Mouse (Mus musculus) adrenal gland, postnatal 10 days (tissue): ENCODE results near the gene Gm42957. TPM values are rescaled to one million over a fixed set of nuclear protein-coding genes. Genes with fewer than 3 reads are reported as not detected.
"Not testable (repeated sequence)": the region's sequence is repeated elsewhere in the genome, so short reads cannot be mapped to it uniquely, and the experiment has no call there.

Source experiments
- DNase-seq: peaks from one replicate; pipeline ENCODE4 v3.0.0; 2021; ENCODE audit warnings: mixed read lengths
- total RNA-seq, 2 experiments: library from RNA; stranded (reverse); gene quantifications; 2 replicates each; pipeline ENCODE4 v1.2.3; 2021

Gene Gm42957
- total RNA-seq, 2 experiments from 2014 or later = 0.24 to 0.33 TPM

DNA sequence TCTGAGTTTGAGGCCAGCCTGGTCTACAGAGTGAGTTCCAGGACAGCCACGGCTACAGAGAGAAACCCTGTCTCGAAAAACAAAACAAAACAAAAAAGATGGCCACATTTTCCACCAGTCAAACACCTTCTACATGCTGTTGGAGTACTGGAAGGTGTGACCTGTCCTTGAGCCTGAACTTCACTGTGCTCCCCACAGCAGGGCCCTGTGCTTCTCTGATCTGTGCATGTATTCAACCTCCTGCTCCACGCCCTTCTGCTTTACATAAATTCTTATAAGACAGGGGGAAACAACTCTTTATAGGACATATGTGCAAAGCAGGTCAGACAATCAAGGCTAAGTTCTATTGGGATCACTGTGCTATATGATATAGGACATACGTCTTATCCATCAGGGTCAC, 12.1 kb upstream of the Gm42957 start:
- no peak for DNase-seq

DNA sequence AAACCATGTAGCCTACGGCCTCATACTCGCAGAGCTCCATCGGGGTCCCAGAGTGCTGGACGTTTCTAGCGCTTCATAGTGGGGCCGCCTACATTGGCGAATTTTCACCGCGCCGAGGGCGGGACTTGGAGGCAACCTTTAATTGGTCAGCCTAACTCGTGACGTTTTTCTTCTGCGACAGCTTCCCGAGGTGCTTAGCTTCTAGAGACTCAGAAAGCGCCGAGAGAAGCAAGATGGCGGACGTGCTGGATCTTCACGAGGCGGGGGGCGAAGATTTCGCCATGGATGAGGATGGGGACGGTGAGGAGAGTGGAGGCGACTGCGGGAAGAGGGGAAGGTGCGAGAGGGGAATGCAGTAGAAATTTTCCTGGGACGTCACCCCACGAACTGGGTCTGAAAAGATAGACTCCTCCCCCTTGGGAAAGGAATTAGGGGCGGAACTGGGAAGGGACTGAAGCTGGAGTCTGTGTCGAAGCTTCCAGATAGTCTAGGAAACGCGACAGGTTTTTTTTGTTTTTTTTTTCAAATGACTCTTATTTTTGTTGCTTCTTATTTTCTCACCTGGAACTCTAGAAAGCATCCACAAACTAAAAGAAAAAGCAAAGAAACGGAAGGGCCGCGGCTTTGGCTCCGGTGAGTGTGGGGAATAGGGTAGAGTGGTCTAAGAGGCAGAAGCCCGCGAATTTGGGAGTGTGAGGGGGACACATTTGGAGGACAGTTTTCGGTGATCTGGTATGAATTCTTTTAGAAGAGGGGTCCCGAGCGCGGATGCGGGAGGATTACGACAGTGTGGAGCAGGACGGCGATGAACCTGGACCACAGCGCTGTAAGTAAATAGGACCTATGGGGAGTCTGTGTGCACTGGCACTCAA, 5.3 kb upstream of the Gm42957 start, which contains the start of gene Rbm8a:
Gene Rbm8a, plus strand, starts transcription at position 205 of the 872 bp plus-strand sequence.
- peak; percentile 97 for DNase-seq

DNA sequence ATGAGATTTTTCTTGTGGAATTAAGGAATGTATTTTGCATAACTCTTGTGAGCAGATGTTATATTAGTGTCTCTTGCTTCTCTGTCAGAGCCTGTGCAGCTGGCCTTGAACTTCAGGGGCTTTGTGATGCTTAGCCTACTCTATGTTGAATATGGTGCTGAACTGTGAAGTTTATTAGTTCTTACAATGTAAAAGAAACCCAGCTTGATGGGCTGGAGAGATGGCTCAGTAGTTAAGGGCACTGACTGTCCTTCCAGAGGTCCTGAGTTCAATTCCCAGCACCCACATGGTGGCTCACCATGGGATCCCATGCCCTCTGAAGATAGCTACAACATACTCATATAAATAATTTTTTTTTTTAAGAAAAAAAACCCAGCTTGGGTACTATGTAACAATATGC, 3.2 kb upstream of the Gm42957 start:
- DNase-seq = no peak

DNA sequence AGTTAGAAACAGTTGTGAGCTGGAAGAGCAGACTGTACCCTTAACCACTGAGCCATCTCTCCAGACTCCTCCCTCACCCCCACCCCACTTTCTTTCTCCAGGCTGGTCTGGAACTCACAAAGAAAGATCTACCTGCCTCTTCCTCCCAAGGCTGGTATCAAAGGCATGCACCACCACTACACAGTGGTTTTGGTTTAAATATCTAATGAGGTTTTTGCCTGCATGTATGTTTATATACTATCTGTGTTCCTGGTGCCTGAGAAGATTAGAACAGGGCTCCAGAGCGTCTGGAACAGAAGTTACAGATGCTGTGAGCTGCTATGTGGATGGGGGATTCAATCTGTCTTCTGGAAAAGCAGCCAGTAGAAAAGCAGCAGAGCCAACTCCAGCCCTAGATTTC, 1.3 kb upstream of the Gm42957 start:
- DNase-seq = no peak

DNA sequence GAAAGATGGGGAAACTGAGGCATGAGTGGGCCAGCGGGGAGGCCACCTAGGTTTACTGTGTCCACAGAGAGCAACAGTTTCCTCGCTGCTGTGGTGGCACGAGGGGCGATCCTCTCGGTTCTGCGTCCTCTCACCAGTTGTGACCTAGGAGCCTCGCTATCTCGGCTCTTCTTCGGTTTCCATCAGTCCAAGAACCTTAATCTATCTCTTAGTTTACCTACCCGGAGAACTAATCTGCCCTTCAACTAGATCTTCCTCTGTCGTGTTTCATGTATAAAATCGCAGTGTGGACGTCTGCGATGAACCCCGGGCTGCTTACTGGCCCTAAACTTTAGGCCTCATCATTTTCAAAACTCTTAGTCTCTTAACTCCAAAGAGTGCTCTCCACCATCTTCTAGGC, 632 bp downstream of the Gm42957 start:
- DNase-seq = no peak

DNA sequence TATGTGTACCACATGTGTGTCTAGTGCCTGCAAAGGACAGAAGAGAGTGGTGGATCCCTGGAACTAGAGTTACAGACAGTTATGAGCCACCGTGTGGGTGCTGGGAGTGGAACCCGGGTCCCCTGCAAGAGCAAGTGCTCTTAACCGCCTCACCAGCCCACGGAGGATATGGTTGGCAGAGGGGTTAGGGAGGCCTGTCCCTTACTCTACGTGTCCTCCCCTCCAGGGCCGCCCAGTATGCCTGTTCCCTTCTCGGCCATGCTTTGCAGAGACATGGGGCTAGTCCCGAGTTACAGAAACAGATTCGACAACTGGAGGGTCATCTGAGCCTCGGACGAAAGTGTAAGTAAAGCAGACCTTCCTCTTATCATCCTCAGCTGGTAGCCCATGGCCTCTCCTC, 1.2 kb downstream of the Gm42957 start:
- peak; percentile 12 for DNase-seq

DNA sequence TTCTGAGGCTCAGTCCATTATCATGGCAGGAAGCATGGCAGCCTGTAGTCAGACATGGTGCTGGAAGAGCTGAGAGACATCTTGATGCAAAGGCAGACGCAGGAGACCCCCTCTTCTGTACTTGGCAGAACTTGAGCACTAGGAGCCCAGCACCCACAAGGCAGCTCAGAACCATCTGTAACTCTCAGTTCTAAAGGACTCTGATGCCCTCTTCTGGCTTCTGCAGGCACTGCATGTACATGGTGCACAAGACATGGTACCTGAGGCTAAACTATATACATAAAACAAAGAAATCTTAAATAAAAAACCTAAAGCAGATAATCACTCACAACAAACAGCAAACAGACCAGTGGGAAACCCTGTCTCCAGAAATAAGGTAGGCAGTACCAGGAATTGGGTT, 3.9 kb downstream of the Gm42957 start:
- peak; percentile 76 for DNase-seq

DNA sequence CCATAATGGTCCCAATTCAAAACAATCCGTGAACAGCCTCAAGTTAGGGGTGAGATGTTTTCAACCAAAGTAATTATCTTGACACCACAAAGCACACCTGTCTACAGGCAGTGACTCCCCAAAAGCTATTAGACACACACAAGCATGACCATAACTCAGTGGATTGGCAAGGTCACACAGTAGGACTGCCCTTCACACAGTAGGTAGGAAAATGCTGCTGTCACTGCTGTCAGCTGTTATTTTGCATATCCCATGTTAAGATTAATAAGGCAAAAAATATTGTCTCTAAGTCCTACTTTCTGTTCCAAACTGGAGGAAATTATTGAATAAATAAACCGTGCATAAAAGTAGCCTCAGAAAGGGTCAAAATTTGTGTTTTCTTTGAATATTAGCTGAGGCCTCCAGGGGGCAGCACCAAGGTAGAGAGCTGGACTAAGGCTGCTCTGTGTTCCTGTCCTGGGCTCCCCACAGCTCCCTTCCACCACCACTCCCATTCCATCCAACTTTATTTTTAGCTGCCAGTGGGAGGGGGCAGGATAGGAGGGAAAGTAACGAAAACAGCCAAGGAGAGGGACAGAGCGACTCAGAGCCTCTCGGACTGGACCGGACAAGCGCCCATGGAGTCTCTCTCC, 9.9 kb downstream of the Gm42957 start, which contains the start of gene Itga10:
Gene Itga10, plus strand, starts transcription at position 567 of the 632 bp plus-strand sequence.
- DNase-seq = peak; percentile 62

DNA sequence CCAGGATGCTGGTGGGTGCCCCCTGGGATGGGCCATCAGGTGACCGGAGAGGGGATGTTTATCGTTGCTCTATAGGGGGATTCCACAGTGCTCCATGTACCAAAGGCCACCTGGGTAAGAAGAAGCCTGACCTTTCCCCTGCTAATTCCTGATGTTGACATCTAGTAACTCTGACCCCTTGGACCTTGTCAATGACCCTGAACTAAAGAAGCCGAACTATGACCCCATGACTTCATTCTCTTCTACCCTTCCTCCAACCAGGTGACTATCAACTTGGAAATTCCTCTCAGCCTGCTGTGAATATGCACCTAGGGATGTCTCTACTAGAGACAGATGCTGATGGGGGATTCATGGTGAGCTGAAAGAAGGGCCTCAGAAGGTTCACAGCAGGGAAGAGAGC, 12.1 kb downstream of the Gm42957 start:
- DNase-seq = no peak

DNA sequence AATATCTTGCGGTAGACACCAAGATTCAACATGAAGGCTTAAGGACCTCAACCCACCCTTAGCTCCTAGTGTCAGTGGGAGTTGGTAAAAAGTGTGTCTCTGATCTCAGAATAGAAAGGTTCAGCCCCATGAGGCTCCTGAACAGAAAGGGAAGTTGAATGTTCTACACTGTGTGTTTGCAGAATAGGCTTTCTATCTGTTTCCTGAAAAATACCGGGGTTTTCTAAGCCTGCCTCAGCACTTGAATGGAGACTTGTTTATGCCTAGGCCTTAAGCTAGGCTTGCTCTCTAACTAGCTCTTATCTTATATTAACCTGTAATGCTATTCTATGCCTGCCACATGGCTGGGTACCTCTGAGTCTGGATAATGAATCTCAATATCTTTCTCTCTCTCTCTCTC, 25.6 kb downstream of the Gm42957 start:
- DNase-seq = no peak

DNA sequence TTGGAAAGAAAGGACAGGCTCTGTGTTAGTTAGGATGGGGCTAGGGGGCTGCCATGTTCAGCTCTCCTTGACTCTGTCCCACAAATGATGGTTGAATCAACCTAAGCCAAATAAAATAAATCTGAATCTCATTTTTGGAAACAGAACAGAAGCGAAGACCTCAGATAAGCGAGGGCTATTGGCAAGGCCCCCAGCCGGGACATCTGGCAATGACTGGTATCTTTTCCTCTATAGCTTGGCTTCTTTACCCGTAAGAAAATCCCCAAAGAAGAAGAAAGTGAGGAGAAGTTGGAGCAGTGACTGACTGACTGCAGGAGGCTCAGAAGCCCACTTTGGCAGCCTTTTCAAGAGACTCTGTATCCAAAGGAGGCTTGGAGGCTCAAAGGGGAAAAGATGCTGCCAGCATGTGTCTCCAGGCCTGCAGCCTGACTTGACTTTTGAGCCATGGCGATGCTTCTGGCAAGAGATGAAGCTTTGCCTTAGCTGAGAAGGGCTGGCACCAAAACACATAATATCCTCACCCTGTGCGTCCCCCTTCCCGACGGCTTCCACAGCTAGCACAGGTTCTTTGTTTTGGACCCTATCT, 27.6 kb downstream of the Gm42957 start:
- DNase-seq = no peak

DNA sequence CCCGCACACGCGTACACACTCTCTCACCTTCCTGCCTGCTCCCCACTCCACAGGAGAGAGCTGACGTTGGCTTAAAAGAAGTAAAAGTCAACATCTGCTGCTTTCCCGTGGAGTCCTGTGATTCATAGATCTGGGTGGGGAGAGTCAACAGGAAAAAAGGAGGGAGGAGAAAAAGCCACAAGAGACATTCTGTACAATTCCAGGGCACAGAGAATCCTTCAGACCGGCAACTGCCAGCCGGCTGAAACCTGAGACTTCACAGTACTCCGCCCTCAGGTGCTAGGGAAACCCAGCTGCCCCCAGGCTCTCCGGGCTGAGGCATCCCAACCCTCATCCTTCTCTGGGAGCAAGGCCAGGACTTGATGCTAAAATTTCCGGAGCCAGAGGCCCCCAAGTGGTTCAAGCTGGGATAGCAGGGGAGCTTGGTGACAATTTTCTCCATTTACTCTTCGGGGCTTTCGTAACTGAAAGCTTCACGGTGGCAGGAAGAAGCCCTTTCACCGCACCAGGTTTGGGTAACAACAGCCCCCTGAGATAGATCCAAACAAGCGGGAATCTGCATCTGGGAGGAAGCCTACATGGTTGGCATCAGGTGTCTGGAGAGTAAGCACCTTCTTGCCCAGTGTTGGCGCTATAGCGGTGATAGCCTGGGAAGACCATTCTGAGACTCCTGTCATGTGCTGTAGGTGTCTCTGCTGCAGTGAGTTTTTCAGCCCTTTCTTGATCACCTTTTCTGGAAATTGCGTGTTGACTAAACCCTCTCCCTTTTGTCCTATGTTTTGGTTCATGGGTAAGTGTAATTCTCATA, 28.4 kb downstream of the Gm42957 start:
- DNase-seq = peak; percentile 87

DNA sequence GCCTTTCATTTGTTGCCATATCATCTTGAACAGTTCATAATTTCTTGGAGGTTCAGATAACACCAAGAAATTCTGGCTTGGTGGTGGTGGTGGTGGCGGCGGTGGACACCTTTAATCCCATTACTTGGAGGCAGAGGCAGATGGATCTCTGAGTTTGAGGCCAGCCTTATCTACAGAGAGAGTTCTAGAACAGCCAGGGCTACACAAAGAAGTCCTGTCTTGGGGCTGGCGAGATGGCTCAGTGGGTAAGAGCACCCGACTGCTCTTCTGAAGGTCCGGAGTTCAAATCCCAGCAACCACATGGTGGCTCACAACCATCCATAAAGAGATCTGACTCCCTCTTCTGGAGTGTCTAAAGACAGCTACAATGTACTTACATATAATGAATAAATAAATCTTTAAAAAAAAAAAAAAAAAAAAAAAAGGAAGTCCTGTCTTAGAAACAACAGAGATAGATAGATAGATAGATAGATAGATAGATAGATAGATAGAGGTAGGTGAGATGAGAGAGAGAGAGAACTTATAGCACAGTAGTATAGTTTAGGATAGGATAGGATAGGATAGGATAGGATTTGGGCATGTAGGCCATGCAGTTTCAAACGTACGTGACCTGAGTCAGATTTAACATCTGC, 30.6 kb downstream of the Gm42957 start:
- DNase-seq = not testable (repeated sequence)

DNA sequence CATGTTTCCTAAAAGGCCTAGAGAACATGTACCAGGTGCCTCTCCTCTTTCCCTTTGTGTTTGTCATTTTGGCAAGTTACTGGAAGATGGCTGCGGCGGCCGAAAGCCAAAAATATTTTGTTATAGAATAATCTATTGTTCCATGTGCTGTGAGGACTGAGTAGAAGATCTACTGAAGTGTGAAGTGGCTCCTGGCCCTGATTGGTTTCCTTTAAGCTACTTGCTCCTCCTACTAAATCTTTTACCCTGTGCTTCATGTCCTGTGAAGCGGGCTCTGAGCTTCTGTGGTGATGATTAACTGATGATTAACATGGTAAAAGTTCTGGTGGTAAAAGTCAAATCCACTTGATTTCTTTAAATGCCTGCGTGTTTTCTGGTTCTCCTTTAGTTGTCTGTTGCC, 31.6 kb downstream of the Gm42957 start:
- DNase-seq = no peak

DNA sequence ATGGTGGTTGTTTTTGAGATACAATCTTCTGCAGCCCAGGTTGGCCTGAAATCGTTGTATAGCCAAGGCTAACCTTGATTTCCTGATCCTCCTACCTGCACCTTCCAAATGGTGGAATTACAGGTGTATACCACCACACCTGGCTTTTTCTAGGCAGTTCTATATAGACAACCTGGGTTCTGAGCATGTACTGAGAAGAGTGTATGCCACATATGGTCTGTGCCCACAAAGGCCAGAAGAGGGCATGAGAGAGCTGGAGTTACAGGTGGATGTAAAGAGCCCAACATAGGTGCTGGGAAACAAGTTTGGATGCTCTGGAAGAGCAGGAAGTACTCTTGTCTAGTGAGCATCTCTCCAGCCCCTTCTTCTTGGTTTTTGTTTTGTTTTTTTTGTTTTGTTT, 32.0 kb downstream of the Gm42957 start:
- peak; percentile 51 for DNase-seq

DNA sequence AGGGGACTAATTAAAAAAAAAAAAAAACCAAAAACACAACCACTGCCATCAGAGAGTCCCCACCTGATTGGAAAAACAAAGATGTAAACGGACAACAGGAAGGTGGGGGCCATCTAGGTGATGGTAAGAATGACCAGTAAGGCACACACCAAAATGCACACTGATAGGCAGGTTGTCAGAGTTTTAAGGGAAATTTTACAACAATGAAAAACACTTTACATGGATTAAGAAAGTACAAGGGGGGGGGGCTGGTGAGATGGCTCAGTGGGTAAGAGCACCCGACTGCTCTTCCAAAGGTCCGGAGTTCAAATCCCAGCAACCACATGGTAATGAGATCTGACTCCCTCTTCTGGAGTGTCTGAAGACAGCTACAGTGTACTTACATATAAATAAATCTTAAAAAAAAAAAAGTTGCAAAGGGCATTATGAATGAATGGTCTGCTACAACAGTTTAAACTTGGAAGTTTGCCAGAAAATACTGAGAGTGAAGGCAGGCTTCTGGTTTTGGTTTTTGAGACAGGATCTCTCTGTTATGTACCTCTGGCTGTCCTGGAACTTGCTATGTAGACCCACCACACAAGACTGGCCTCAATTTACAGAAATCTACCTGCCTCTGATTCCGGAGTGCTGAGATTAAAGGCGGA, 33.3 kb downstream of the Gm42957 start:
- no peak for DNase-seq

DNA sequence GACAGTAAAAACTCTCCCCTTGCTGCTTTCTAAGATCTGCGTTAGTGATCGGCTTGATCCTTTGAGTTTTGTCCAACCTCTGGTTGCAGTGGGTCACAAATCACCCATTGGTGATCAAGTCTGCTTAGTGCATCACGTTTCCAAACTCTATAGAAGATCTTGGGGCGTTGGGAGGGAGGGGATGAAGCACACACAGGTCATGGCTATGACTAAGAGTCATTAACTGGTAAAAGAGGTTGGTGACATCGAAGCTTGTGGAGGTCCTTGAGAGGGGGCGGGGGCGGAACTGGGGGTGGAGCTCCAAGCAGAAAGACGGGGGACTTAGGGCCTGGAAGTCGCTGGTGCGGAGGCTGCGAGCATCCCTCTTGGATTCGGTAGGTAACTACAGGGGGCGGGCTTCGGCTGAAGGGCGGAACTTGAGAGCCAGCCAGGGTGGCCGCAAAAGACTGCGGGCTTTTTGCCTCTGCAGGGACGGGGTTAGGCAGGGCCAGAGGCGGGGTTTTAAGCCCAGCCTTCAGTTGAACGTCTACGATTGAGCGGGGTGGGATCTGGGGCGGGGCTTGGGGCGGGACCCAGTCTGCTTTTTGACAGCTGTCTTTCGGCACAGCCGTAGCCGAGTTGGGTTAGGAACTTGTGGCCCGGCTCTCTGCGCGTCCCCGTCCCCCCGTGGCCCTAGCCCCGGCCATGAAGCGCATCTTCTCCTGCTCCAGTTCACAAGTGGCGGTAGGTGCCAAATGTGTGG, 34.6 kb downstream of the Gm42957 start, which contains the start of gene Ankrd35:
Gene Ankrd35, plus strand, starts transcription at position 405 of the 742 bp plus-strand sequence.
- peak; percentile 85 for DNase-seq

DNA sequence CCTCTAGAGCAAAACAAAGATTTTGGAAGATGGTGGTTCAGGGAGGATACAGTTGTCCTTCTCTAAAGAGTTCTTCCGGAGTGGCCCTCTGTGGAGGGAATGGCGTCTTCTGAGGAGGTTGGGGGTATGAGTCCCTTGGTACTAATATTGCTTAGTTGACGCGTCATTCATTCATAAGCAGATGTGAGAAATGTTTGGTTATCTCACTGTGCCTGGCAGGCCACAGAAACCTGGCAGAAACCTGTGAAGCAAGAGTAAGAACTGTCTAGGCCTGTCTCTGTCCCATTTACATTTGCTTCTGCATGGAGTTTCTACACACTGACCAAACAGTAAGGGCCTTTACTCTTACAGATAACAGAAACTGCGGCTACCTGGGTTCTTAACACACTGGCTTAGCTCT, 36.2 kb downstream of the Gm42957 start:
- no peak for DNase-seq

DNA sequence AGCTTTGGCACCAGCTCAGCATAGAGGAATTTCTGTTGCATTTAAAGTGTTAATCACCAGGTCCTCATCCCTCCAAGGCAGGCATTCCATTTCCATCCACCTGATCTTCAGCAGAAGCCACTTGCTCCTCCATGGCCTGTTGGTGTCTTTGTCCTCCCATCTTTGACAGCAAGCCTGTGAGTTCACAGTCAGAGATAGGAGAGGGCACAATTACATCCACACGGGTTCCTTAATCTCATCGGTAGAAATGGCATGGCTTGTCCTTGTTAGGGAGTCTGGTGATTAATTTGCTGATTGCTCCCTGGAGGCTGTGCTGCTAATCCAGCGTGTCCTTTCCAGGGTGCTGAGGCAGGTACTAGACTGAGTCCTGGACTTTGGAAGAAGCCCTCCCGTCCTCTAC, 38.2 kb downstream of the Gm42957 start:
- DNase-seq = no peak

DNA sequence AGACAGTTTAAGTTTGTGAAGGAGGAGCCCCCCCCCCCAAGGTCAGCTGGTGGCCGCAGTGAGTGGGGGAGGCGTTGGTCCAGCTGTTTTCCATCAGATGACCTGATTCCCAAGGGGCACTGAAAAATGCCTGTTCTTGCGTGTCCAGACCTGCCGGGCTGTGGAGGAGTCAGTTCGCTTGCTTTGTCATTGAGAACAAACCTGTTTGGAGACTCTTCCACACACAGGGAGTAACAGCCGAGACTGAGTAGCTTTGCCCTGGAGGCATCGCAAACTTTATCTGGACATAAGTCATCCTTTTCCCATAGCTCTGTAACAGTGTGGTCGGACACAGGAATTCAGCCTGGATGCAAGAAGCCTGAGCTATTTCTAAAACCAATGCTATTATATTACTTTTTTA, 39.2 kb downstream of the Gm42957 start:
- DNase-seq = no peak

DNA sequence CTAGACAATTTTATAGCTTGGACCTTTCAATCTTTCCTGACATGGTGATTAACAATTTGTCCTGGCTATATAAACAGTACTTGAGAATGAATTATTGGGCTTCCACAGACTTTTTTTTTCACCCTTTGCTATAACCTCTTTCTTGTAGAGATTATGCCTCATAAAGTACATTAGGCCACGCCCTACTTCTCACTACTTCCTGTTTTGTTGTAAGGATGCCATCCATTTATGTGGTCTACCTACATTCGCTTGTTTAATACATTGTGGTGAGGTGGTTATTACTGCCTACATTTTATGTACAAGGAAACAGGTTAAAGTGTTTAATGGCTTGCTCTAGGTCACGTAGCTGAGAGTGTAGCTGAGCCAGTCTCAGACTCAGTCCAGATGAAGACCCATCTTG, 39.9 kb downstream of the Gm42957 start:
- DNase-seq = no peak
